Mouse (Mus musculus) cerebellum, adult 2 months (tissue): ENCODE data around the gene Tnxb.

Experiments
- CTCF ChIP-seq: fragments of 200-500 bp; IDR thresholded peaks from 2 replicates; pipeline ENCODE4 v1.5.1; 2011; ENCODE audit warnings: low read depth, mild to moderate bottlenecking, control low read depth, low read length, moderate library complexity, borderline replicate concordance; ENCODE audit not compliant: insufficient read depth
- POLR2A ChIP-seq: fragments of 200-500 bp; IDR thresholded peaks from 2 replicates; pipeline ENCODE4 v1.6.1; 2011; ENCODE audit warnings: low read length, control low read depth, borderline replicate concordance; ENCODE audit not compliant: insufficient read depth

- TF ChIP-seq CTCF (no peak), POLR2A (no peak)
Observed at GRCm38 (mm10) chr17:34727887-34728286, 57.6 kb downstream of the Tnxb start.
